ENCODE assay signal across 13 mouse cellular contexts in genomic region chr10:37079535-37079934, GRCm38 (mm10). TPM values are rescaled to one million over a fixed set of nuclear protein-coding genes. Genes with fewer than 3 reads are reported as not detected.
DNase-seq lines count a peak whose midpoint lies in the region; ATAC-seq and TF ChIP-seq lines count a peak whose summit lies in the region.
"Had no signal": no experiment of that assay in that cellular context is flagged by ENCODE, and none has a peak within 500 bp of the region (broad histone marks: within the 10 kb centered on the region; RNA-seq: fewer than 3 reads in every experiment).

No protein-coding gene starts in this region.

- H3K9ac ChIP-seq in hindbrain, postnatal 0 days (replicated peaks; ENCODE audit: low read length): no peak overlapping the region
- H3K9ac ChIP-seq in midbrain, postnatal 0 days (replicated peaks; ENCODE audit: low read length, poor library complexity, severe bottlenecking): no peak overlapping the region
- no peak overlapping the region for H3K9ac ChIP-seq in heart, embryonic 13.5 days
- no peak overlapping the region for H3K9ac ChIP-seq in limb, embryonic 15.5 days
- no peak overlapping the region for H3K9ac ChIP-seq in forebrain, embryonic 12.5 days
- H3K9ac ChIP-seq: forebrain, postnatal 0 days; midbrain, embryonic 12.5 days had no signal

- no peaks in the 10 kb centered on the region for H3K36me3 ChIP-seq in hindbrain, postnatal 0 days (ENCODE audit: insufficient read depth, low read length)
- no peaks in the 10 kb centered on the region for H3K36me3 ChIP-seq in hindbrain, embryonic 10.5 days
- H3K36me3 ChIP-seq in midbrain, postnatal 0 days (ENCODE audit: insufficient read depth, low read length): no peaks in the 10 kb centered on the region
- H3K36me3 ChIP-seq in midbrain, embryonic 10.5 days: no peaks in the 10 kb centered on the region
- H3K36me3 ChIP-seq in heart, embryonic 13.5 days: no peaks in the 10 kb centered on the region
- H3K36me3 ChIP-seq in limb, embryonic 15.5 days: no peaks in the 10 kb centered on the region
- no peaks in the 10 kb centered on the region for H3K36me3 ChIP-seq in forebrain, embryonic 12.5 days (replicated peaks)
- H3K36me3 ChIP-seq: midbrain, embryonic 12.5 days had no signal

- no peak for ATAC-seq in hindbrain, postnatal 0 days
- no peak for ATAC-seq in midbrain, postnatal 0 days (ENCODE audit: low FRiP score)
- no peak for ATAC-seq in heart, embryonic 13.5 days (ENCODE audit: extremely low read depth, insufficient number of reproducible peaks, low FRiP score, low TSS enrichment)
- no peak for ATAC-seq in limb, embryonic 15.5 days (ENCODE audit: insufficient number of reproducible peaks, low FRiP score, low TSS enrichment, low read depth)
- ATAC-seq in forebrain, embryonic 12.5 days (ENCODE audit: low FRiP score): no peak
- ATAC-seq: forebrain, postnatal 0 days; inflammation-experienced regulatory T-cells, adult 6 months had no signal

- no peaks in the 10 kb centered on the region for H3K27me3 ChIP-seq in hindbrain, postnatal 0 days (ENCODE audit: insufficient read depth, low read length)
- no peaks in the 10 kb centered on the region for H3K27me3 ChIP-seq in hindbrain, embryonic 10.5 days (ENCODE audit: insufficient read depth, poor library complexity, severe bottlenecking)
- no peaks in the 10 kb centered on the region for H3K27me3 ChIP-seq in midbrain, postnatal 0 days (ENCODE audit: insufficient read depth, low read length)
- no peaks in the 10 kb centered on the region for H3K27me3 ChIP-seq in midbrain, embryonic 10.5 days (ENCODE audit: low read depth, poor library complexity, severe bottlenecking)
- H3K27me3 ChIP-seq in heart, embryonic 13.5 days (replicated peaks): no peaks in the 10 kb centered on the region
- no peaks in the 10 kb centered on the region for H3K27me3 ChIP-seq in limb, embryonic 15.5 days
- H3K27me3 ChIP-seq in forebrain, embryonic 12.5 days: no peaks in the 10 kb centered on the region
- H3K27me3 ChIP-seq: midbrain, embryonic 12.5 days had no signal

- WGBS in hindbrain, postnatal 0 days: 64% methylated on average over 6 of the region's 6 CpGs
- 86% methylated on average over 6 of the region's 6 CpGs for WGBS in hindbrain, embryonic 10.5 days
- 80% methylated on average over 6 of the region's 6 CpGs for WGBS in midbrain, postnatal 0 days
- 88% methylated on average over 6 of the region's 6 CpGs for WGBS in midbrain, embryonic 10.5 days
- WGBS in heart, embryonic 13.5 days: 68% methylated on average over 6 of the region's 6 CpGs
- WGBS in limb, embryonic 15.5 days: 41% methylated on average over 6 of the region's 6 CpGs
- WGBS in forebrain, embryonic 12.5 days: 89% methylated on average over 6 of the region's 6 CpGs

- peak; percentile 37 for DNase-seq in hindbrain, postnatal 0 days (ENCODE audit: low spot score)
- DNase-seq in hindbrain, embryonic 10.5 days (ENCODE audit: low spot score): no peak
- peak; percentile 38 for DNase-seq in midbrain, postnatal 0 days (ENCODE audit: low spot score)
- DNase-seq in midbrain, embryonic 10.5 days (ENCODE audit: low spot score): no peak
- no peak for DNase-seq in left cerebral cortex, adult 2 months (ENCODE audit: extremely low spot score in 1 of 2, low spot score in 2 of 2)
- DNase-seq: adrenal gland, adult 2 months; cerebellum, postnatal 25 days; forebrain, postnatal 0 days had no signal

- intact Hi-C loops in left cerebral cortex, adult 2 months (cut with DNase I): no loop called here

- no peak overlapping the region for H3K27ac ChIP-seq in hindbrain, postnatal 0 days
- no peak overlapping the region for H3K27ac ChIP-seq in hindbrain, embryonic 10.5 days
- H3K27ac ChIP-seq in midbrain, postnatal 0 days (ENCODE audit: low read depth, low read length): no peak overlapping the region
- no peak overlapping the region for H3K27ac ChIP-seq in midbrain, embryonic 10.5 days (replicated peaks)
- H3K27ac ChIP-seq in heart, embryonic 13.5 days (replicated peaks): peak overlapping the region; percentile 87
- peak overlapping the region; percentile 62; the same call in 1 of the 2 replicates for H3K27ac ChIP-seq in limb, embryonic 15.5 days
- H3K27ac ChIP-seq in forebrain, embryonic 12.5 days: no peak overlapping the region
- H3K27ac ChIP-seq in left cerebral cortex, adult 2 months: no peak overlapping the region

- H3K9me3 ChIP-seq in hindbrain, postnatal 0 days (ENCODE audit: low read length): no peaks in the 10 kb centered on the region
- H3K9me3 ChIP-seq in hindbrain, embryonic 10.5 days: no peaks in the 10 kb centered on the region
- H3K9me3 ChIP-seq in midbrain, postnatal 0 days (ENCODE audit: low read length): no peaks in the 10 kb centered on the region
- H3K9me3 ChIP-seq in midbrain, embryonic 10.5 days (replicated peaks): no peaks in the 10 kb centered on the region
- H3K9me3 ChIP-seq in heart, embryonic 13.5 days: no peaks in the 10 kb centered on the region
- H3K9me3 ChIP-seq in limb, embryonic 15.5 days: no peaks in the 10 kb centered on the region
- H3K9me3 ChIP-seq in forebrain, embryonic 12.5 days: no peaks in the 10 kb centered on the region
- H3K9me3 ChIP-seq: midbrain, embryonic 12.5 days had no signal

- H3K4me3 ChIP-seq in hindbrain, postnatal 0 days (ENCODE audit: low read length): no peak overlapping the region
- no peak overlapping the region for H3K4me3 ChIP-seq in hindbrain, embryonic 10.5 days
- H3K4me3 ChIP-seq in midbrain, postnatal 0 days (ENCODE audit: low read depth, low read length): no peak overlapping the region
- no peak overlapping the region for H3K4me3 ChIP-seq in midbrain, embryonic 10.5 days
- H3K4me3 ChIP-seq in heart, embryonic 13.5 days: no peak overlapping the region
- no peak overlapping the region for H3K4me3 ChIP-seq in limb, embryonic 15.5 days
- H3K4me3 ChIP-seq in forebrain, embryonic 12.5 days (replicated peaks): no peak overlapping the region
- no peak overlapping the region for H3K4me3 ChIP-seq in left cerebral cortex, adult 2 months
- H3K4me3 ChIP-seq: midbrain, embryonic 12.5 days had no signal

- H3K4me2 ChIP-seq in hindbrain, postnatal 0 days (ENCODE audit: low read depth, low read length): no peak overlapping the region
- H3K4me2 ChIP-seq in midbrain, postnatal 0 days (ENCODE audit: low read depth, low read length, poor library complexity, severe bottlenecking): no peak overlapping the region
- H3K4me2 ChIP-seq in heart, embryonic 13.5 days: no peak overlapping the region
- no peak overlapping the region for H3K4me2 ChIP-seq in limb, embryonic 15.5 days
- H3K4me2 ChIP-seq in forebrain, embryonic 12.5 days: no peak overlapping the region
- H3K4me2 ChIP-seq: midbrain, embryonic 12.5 days had no signal

- no peak for TF ChIP-seq CTCF in hindbrain, postnatal 0 days (IDR thresholded peaks at IDR 0.05; ENCODE audit: low read depth)
- no peak for TF ChIP-seq CTCF in midbrain, postnatal 0 days (IDR thresholded peaks at IDR 0.05)
- no peak for TF ChIP-seq CTCF in left cerebral cortex, adult 2 months (IDR thresholded peaks at IDR 0.05)

- peaks cover 11% of the 10 kb centered on the region; the same call in 1 of the 2 replicates for H3K4me1 ChIP-seq in hindbrain, postnatal 0 days (ENCODE audit: insufficient read depth, low read length)
- peaks cover 14% of the 10 kb centered on the region for H3K4me1 ChIP-seq in hindbrain, embryonic 10.5 days (replicated peaks)
- H3K4me1 ChIP-seq in midbrain, postnatal 0 days (ENCODE audit: insufficient read depth, low read length): no peaks in the 10 kb centered on the region
- peaks cover 28% of the 10 kb centered on the region for H3K4me1 ChIP-seq in midbrain, embryonic 10.5 days
- H3K4me1 ChIP-seq in heart, embryonic 13.5 days: peaks cover 29% of the 10 kb centered on the region
- H3K4me1 ChIP-seq in limb, embryonic 15.5 days: peaks cover 13% of the 10 kb centered on the region
- H3K4me1 ChIP-seq in forebrain, embryonic 12.5 days: peaks cover 24% of the 10 kb centered on the region

RNA-seq across cellular contexts. Expression of gene Marcks, which starts 59.2 kb away (rescaled TPM):
- 341 and 395 TPM in 2 replicates for total RNA-seq in hindbrain, postnatal 0 days (2014; rRNA removed)
- polyA plus RNA-seq in hindbrain, postnatal 0 days (2015; fragmentation: Nextera tagmentation; extraction: Ambion mirVana): 242 and 270 TPM in 2 replicates
- 171 and 173 TPM in 2 replicates for polyA plus RNA-seq in hindbrain, embryonic 10.5 days (2016; fragmentation: Nextera tagmentation; extraction: Ambion mirVana)
- 488 and 535 TPM in 2 replicates for total RNA-seq in midbrain, postnatal 0 days (2014; rRNA removed)
- 230 and 265 TPM in 2 replicates for polyA plus RNA-seq in midbrain, postnatal 0 days (2015; fragmentation: Nextera tagmentation; extraction: Ambion mirVana)
- polyA plus RNA-seq in midbrain, embryonic 10.5 days (2016; fragmentation: Nextera tagmentation; extraction: Ambion mirVana): 169 and 200 TPM in 2 replicates
- polyA plus RNA-seq in heart, embryonic 13.5 days (2015; fragmentation: Nextera tagmentation; extraction: Ambion mirVana): 48.6 and 51.1 TPM in 2 replicates
- 126 and 148 TPM in 2 replicates for polyA plus RNA-seq in limb, embryonic 15.5 days (2015; fragmentation: Nextera tagmentation; extraction: Ambion mirVana)
- 291 and 320 TPM in 2 replicates for polyA plus RNA-seq in forebrain, embryonic 12.5 days (2016; fragmentation: Nextera tagmentation; extraction: Ambion mirVana)
- 100 to 1,000 TPM; 139 to 154 TPM for total RNA-seq in left cerebral cortex, adult 2 months (2021)

Comparison
In these comparisons a context has a peak if more than half of its experiments do, and no peak if none do; other contexts are left out.
1. DNase-seq: peak in hindbrain, postnatal 0 days (single experiment) and midbrain, postnatal 0 days (single experiment); none in hindbrain, embryonic 10.5 days (single experiment), midbrain, embryonic 10.5 days (single experiment) and left cerebral cortex, adult 2 months (0 of 2).
2. H3K27ac ChIP-seq: peak in heart, embryonic 13.5 days (single experiment) and limb, embryonic 15.5 days (single experiment); none in hindbrain, postnatal 0 days (single experiment), hindbrain, embryonic 10.5 days (single experiment), midbrain, postnatal 0 days (single experiment), midbrain, embryonic 10.5 days (single experiment), forebrain, embryonic 12.5 days (single experiment) and left cerebral cortex, adult 2 months (single experiment).